10 mouse cellular contexts compared by ENCODE assay signal in genomic region chr16:52219069-52219468, GRCm38 (mm10).
DNase-seq lines count a peak whose midpoint lies in the region; TF ChIP-seq lines count a peak whose summit lies in the region.
"Had no signal": no experiment of that assay in that cellular context is flagged by ENCODE, and none has a peak within 500 bp of the region (broad histone marks: within the 10 kb centered on the region; RNA-seq: fewer than 3 reads in every experiment).

No protein-coding gene starts in this region.

- TF ChIP-seq POLR2A in ES-Bruce4 (IDR thresholded peaks at IDR 0.05; ENCODE audit: insufficient read depth, low read length) = no peak
- no peak for TF ChIP-seq POLR2A in bone marrow, adult 2 months (IDR thresholded peaks at IDR 0.05; ENCODE audit: borderline replicate concordance, control insufficient read depth, low read depth, low read length)

- no peaks in the 10 kb centered on the region for H3K36me3 ChIP-seq in ES-Bruce4 (ENCODE audit: control insufficient read depth, insufficient read depth, low read length, poor library complexity, severe bottlenecking)
- H3K36me3 ChIP-seq: liver, embryonic 15.5 days had no signal

- WGBS in bone marrow, adult 2 months = 26% methylated on average over 2 of the region's 2 CpGs

- no peak for TF ChIP-seq EP300 in ES-Bruce4 (IDR thresholded peaks at IDR 0.05; ENCODE audit: insufficient read depth, low read depth, low read length)

- H3K4me3 ChIP-seq in ES-Bruce4 (ENCODE audit: low read depth, low read length) = no peak overlapping the region
- H3K4me3 ChIP-seq in bone marrow, adult 2 months (replicated peaks; ENCODE audit: control insufficient read depth, low read depth, low read length) = no peak overlapping the region
- H3K4me3 ChIP-seq: erythroblast, embryonic 14.5 days; liver, embryonic 15.5 days had no signal

- H3K9ac ChIP-seq in ES-Bruce4 (ENCODE audit: low read depth, poor library complexity, severe bottlenecking) = no peak overlapping the region
- H3K9ac ChIP-seq: liver, embryonic 15.5 days had no signal

- no peaks in the 10 kb centered on the region for H3K27me3 ChIP-seq in ES-Bruce4 (ENCODE audit: control insufficient read depth, insufficient read depth, low read length, poor library complexity, severe bottlenecking)
- H3K27me3 ChIP-seq: liver, embryonic 15.5 days had no signal

- TF ChIP-seq CTCF in ES-Bruce4 (IDR thresholded peaks at IDR 0.05; ENCODE audit: low read depth, low read length) = peak; percentile 40
- TF ChIP-seq CTCF in bone marrow, adult 2 months (IDR thresholded peaks at IDR 0.05; ENCODE audit: control insufficient read depth, insufficient read depth, low read length) = peak; percentile 42

- no peaks in the 10 kb centered on the region for H3K4me1 ChIP-seq in ES-Bruce4 (ENCODE audit: control insufficient read depth, insufficient read depth, low read length)
- H3K4me1 ChIP-seq in bone marrow, adult 2 months (ENCODE audit: control insufficient read depth, insufficient read depth, low read length) = no peaks in the 10 kb centered on the region
- H3K4me1 ChIP-seq: liver, embryonic 15.5 days had no signal

- H3K27ac ChIP-seq in ES-Bruce4 (ENCODE audit: insufficient read depth, low read length) = no peak overlapping the region
- no peak overlapping the region for H3K27ac ChIP-seq in bone marrow, adult 2 months (ENCODE audit: control insufficient read depth, insufficient read depth, low read depth, low read length, poor library complexity)
- H3K27ac ChIP-seq: liver, embryonic 15.5 days had no signal

- no peaks in the 10 kb centered on the region for H3K9me3 ChIP-seq in ES-Bruce4 (replicated peaks; ENCODE audit: control insufficient read depth, insufficient read depth, low read length, poor library complexity, severe bottlenecking)
- H3K9me3 ChIP-seq: liver, embryonic 15.5 days had no signal

- DNase-seq in layer of hippocampus, adult 11-12 months (ENCODE audit: low spot score) = peak; percentile 47
- no peak for DNase-seq in layer of hippocampus, adult 9-11 months
- peak; percentile 15 to 56 for DNase-seq in kidney, adult 8-10 months
- DNase-seq in lung, postnatal 25 days (ENCODE audit: low spot score) = peak; percentile 36
- no peak for DNase-seq in gastrocnemius, postnatal 10 days
- DNase-seq in urinary bladder, adult 18-20 months (ENCODE audit: low spot score in 2 of 2) = no peak

Comparison
In these comparisons a context has a peak if more than half of its experiments do, and no peak if none do; other contexts are left out.
1. DNase-seq: peak in layer of hippocampus, adult 11-12 months (single experiment), kidney, adult 8-10 months (2 of 2) and lung, postnatal 25 days (single experiment); none in layer of hippocampus, adult 9-11 months (single experiment), gastrocnemius, postnatal 10 days (single experiment) and urinary bladder, adult 18-20 months (0 of 2).